Mouse (Mus musculus): ENCODE results near the gene Hist2h2bb. TPM values are rescaled to one million over a fixed set of nuclear protein-coding genes. Genes with fewer than 3 reads are reported as not detected.
"Not testable (repeated sequence)": the region's sequence is repeated elsewhere in the genome, so short reads cannot be mapped to it uniquely, and the experiment has no call there.

The Hist2h2bb gene
- polyA plus RNA-seq, 1 experiment from 2014 or later: 9.2 TPM

GRCm38 (mm10) chr3:96231758-96232120, 37.8 kb upstream of the Hist2h2bb start:
- H3K9ac ChIP-seq: no peak overlapping the region
- WGBS: 57% methylated on average over 2 of the region's 2 CpGs

GRCm38 (mm10) chr3:96234914-96235313, 34.6 kb upstream of the Hist2h2bb start:
- WGBS: 89% methylated on average over 2 of the region's 2 CpGs
- no peak overlapping the region for H3K27ac ChIP-seq
- no peaks in the 10 kb centered on the region for H3K36me3 ChIP-seq
- H3K9ac ChIP-seq: no peak overlapping the region
- no peak overlapping the region for H3K4me2 ChIP-seq (replicated peaks)
- H3K27me3 ChIP-seq (replicated peaks): no peaks in the 10 kb centered on the region
- peaks cover 11% of the 10 kb centered on the region for H3K4me1 ChIP-seq (replicated peaks)
- H3K4me3 ChIP-seq (replicated peaks): no peak overlapping the region
- no peak for ATAC-seq
- H3K9me3 ChIP-seq: no peaks in the 10 kb centered on the region

More at GRCm38 (mm10) chr3:96231758-96232120, 37.8 kb upstream of the Hist2h2bb start:
- Histone ChIP-seq H3K4me3 (replicated peaks) (no peak overlapping the region), H3K9me3 (no peaks in the 10 kb centered on the region), H3K4me2 (replicated peaks) (no peak overlapping the region), H3K4me1 (replicated peaks) (peaks cover 1% of the 10 kb centered on the region), H3K36me3 (no peaks in the 10 kb centered on the region), H3K27me3 (replicated peaks) (no peaks in the 10 kb centered on the region), H3K27ac (no peak overlapping the region)
- no peak for ATAC-seq

GRCm38 (mm10) chr3:96235836-96236235, 33.7 kb upstream of the Hist2h2bb start:
- no peaks in the 10 kb centered on the region for H3K36me3 ChIP-seq
- no peak overlapping the region for H3K4me2 ChIP-seq (replicated peaks)
- no peaks in the 10 kb centered on the region for H3K9me3 ChIP-seq
- no peaks in the 10 kb centered on the region for H3K27me3 ChIP-seq (replicated peaks)
- H3K4me3 ChIP-seq (replicated peaks): no peak overlapping the region
- H3K9ac ChIP-seq: no peak overlapping the region
- H3K4me1 ChIP-seq (replicated peaks): peaks cover 11% of the 10 kb centered on the region
- WGBS: 61% methylated on average over 3 of the region's 3 CpGs
- no peak overlapping the region for H3K27ac ChIP-seq
- ATAC-seq: no peak

- WGBS: 71% methylated on average over 4 of the region's 4 CpGs
- Histone ChIP-seq H3K4me2 (replicated peaks) (peak overlapping the region; percentile 59), H3K36me3 (no peaks in the 10 kb centered on the region), H3K9me3 (no peaks in the 10 kb centered on the region), H3K9ac (peak overlapping the region; percentile 50), H3K27ac (peak overlapping the region; percentile 67), H3K27me3 (replicated peaks) (no peaks in the 10 kb centered on the region), H3K4me1 (replicated peaks) (peaks cover 11% of the 10 kb centered on the region), H3K4me3 (replicated peaks) (peak overlapping the region; percentile 33)
- no peak for ATAC-seq
Observed at GRCm38 (mm10) chr3:96236834-96237334, 32.7 kb upstream of the Hist2h2bb start.

- ATAC-seq: no peak
- WGBS: 15% methylated on average over 7 of the region's 7 CpGs
Observed at GRCm38 (mm10) chr3:96237335-96237903, 32.1 kb upstream of the Hist2h2bb start.

GRCm38 (mm10) chr3:96237904-96238511, 31.5 kb upstream of the Hist2h2bb start:
- H3K9me3 ChIP-seq: no peaks in the 10 kb centered on the region
- peak overlapping the region; percentile 50 for H3K9ac ChIP-seq
- no peak for ATAC-seq
- H3K36me3 ChIP-seq: no peaks in the 10 kb centered on the region
- peak overlapping the region; percentile 59 for H3K4me2 ChIP-seq (replicated peaks)
- H3K27ac ChIP-seq: peak overlapping the region; percentile 67
- H3K27me3 ChIP-seq (replicated peaks): no peaks in the 10 kb centered on the region
- H3K4me1 ChIP-seq (replicated peaks): peaks cover 11% of the 10 kb centered on the region
- WGBS: under 1% methylated on average over 12 of the region's 12 CpGs
- H3K4me3 ChIP-seq (replicated peaks): peak overlapping the region; percentile 33

More at GRCm38 (mm10) chr3:96237335-96237903, 32.1 kb upstream of the Hist2h2bb start:
- no peaks in the 10 kb centered on the region for H3K9me3 ChIP-seq
- H3K9ac ChIP-seq: peak overlapping the region; percentile 50
- peak overlapping the region; percentile 33 for H3K4me3 ChIP-seq (replicated peaks)
- peak overlapping the region; percentile 59 for H3K4me2 ChIP-seq (replicated peaks)
- H3K4me1 ChIP-seq (replicated peaks): peaks cover 11% of the 10 kb centered on the region
- no peaks in the 10 kb centered on the region for H3K27me3 ChIP-seq (replicated peaks)
- peak overlapping the region; percentile 67 for H3K27ac ChIP-seq
- no peaks in the 10 kb centered on the region for H3K36me3 ChIP-seq

GRCm38 (mm10) chr3:96238954-96239793, 30.4 kb upstream of the Hist2h2bb start, which contains the start of gene Hist2h3c2:
Gene Hist2h3c2 (minus strand): TSS chr3:96239127.
- WGBS: under 1% methylated on average over 18 of the region's 68 CpGs

GRCm38 (mm10) chr3:96239949-96240798, 29.4 kb upstream of the Hist2h2bb start, which contains the start of gene Hist2h2aa2:
Gene Hist2h2aa2 (minus strand): TSS chr3:96240276.
- Histone ChIP-seq H3K4me1 (replicated peaks) (peaks cover 20% of the 10 kb centered on the region), H3K4me2 (replicated peaks) (peak within 1 kb of the TSS; percentile 46), H3K27ac (peak within 1 kb of the TSS; percentile 67), H3K4me3 (replicated peaks) (peak within 1 kb of the TSS; percentile 31)
- WGBS: 3% methylated on average over 29 of the region's 85 CpGs
- not testable (repeated sequence) for H3K9me3 ChIP-seq; H3K27me3 ChIP-seq (replicated peaks); H3K36me3 ChIP-seq; H3K9ac ChIP-seq
- peak; percentile 83 for ATAC-seq

More at GRCm38 (mm10) chr3:96238954-96239793, 30.4 kb upstream of the Hist2h2bb start, which contains the start of gene Hist2h3c2:
- not testable (repeated sequence) for H3K36me3 ChIP-seq; H3K9me3 ChIP-seq; H3K27me3 ChIP-seq (replicated peaks)
- Histone ChIP-seq H3K9ac (peak within 1 kb of the TSS; percentile 50), H3K4me1 (replicated peaks) (peaks cover 18% of the 10 kb centered on the region), H3K4me2 (replicated peaks) (peak within 1 kb of the TSS; percentile 59), H3K27ac (peak within 1 kb of the TSS; percentile 67), H3K4me3 (replicated peaks) (peak within 1 kb of the TSS; percentile 33)
- peak; percentile 92 for ATAC-seq

- peaks cover 20% of the 10 kb centered on the region for H3K4me1 ChIP-seq (replicated peaks)
- WGBS: 73% methylated on average over 9 of the region's 9 CpGs
- H3K9ac ChIP-seq: no peak overlapping the region
- no peak for ATAC-seq
- peak overlapping the region; percentile 46 for H3K4me2 ChIP-seq (replicated peaks)
- H3K27ac ChIP-seq: peak overlapping the region; percentile 67
- no peaks in the 10 kb centered on the region for H3K27me3 ChIP-seq (replicated peaks)
- H3K4me3 ChIP-seq (replicated peaks): no peak overlapping the region
- H3K9me3 ChIP-seq: no peaks in the 10 kb centered on the region
- no peaks in the 10 kb centered on the region for H3K36me3 ChIP-seq
Observed at GRCm38 (mm10) chr3:96240799-96241197, 28.8 kb upstream of the Hist2h2bb start.

- Histone ChIP-seq H3K27me3 (replicated peaks) (no peaks in the 10 kb centered on the region), H3K4me3 (replicated peaks) (no peak overlapping the region), H3K27ac (peak overlapping the region; percentile 97), H3K9ac (peak overlapping the region; percentile 74; the same call in 1 of the 2 replicates), H3K9me3 (no peaks in the 10 kb centered on the region), H3K36me3 (no peaks in the 10 kb centered on the region), H3K4me1 (replicated peaks) (peaks cover 12% of the 10 kb centered on the region), H3K4me2 (replicated peaks) (peak overlapping the region; percentile 65)
- ATAC-seq: no peak
- WGBS: 66% methylated on average over 7 of the region's 7 CpGs
Observed at GRCm38 (mm10) chr3:96243921-96244572, 25.5 kb upstream of the Hist2h2bb start.

Data from intestine, embryonic 15.5 days (tissue).